Mouse (Mus musculus) cerebellum, adult 2 months (tissue): Measurements from ENCODE around the gene Mrps35.

ENCODE experiments used
- CTCF ChIP-seq: fragments of 200-500 bp; IDR thresholded peaks from 2 replicates; pipeline ENCODE4 v1.5.1; 2011; ENCODE audit warnings: low read depth, mild to moderate bottlenecking, control low read depth, low read length, moderate library complexity, borderline replicate concordance; ENCODE audit not compliant: insufficient read depth
- POLR2A ChIP-seq: fragments of 200-500 bp; IDR thresholded peaks from 2 replicates; pipeline ENCODE4 v1.6.1; 2011; ENCODE audit warnings: low read length, control low read depth, borderline replicate concordance; ENCODE audit not compliant: insufficient read depth

- TF ChIP-seq POLR2A (no peak), CTCF (no peak)
These were observed 63.0 kb downstream of the Mrps35 start for GRCm38 (mm10) chr6:147105529-147105928.
